Mouse (Mus musculus) testis, adult 2 months (tissue): ENCODE measurements around the gene Coch. TPM values are rescaled to one million over a fixed set of nuclear protein-coding genes. Genes with fewer than 3 reads are reported as not detected.
"Not testable (repeated sequence)": the region's sequence is repeated elsewhere in the genome, so short reads cannot be mapped to it uniquely, and the experiment has no call there.

Source experiments
- H3K27ac ChIP-seq: fragments of 200-500 bp; 2 replicates; pipeline ENCODE4 v1.5.1; 2012; ENCODE audit warnings: low read depth, low read length; ENCODE audit not compliant: control insufficient read depth, insufficient read depth
- H3K27me3 ChIP-seq: fragments of 200-500 bp; 2 replicates; pipeline ENCODE4 v1.6.1; 2012; ENCODE audit warnings: mild to moderate bottlenecking, low read length, moderate library complexity; ENCODE audit not compliant: control insufficient read depth, insufficient read depth
- H3K36me3 ChIP-seq: fragments of 200-500 bp; 2 replicates; pipeline ENCODE4 v1.6.1; 2012; ENCODE audit warnings: mild to moderate bottlenecking, low read length; ENCODE audit not compliant: control insufficient read depth, insufficient read depth
- H3K4me1 ChIP-seq: fragments of 200-500 bp; 2 replicates; pipeline ENCODE4 v1.6.1; 2012; ENCODE audit warnings: low read length; ENCODE audit not compliant: control insufficient read depth, insufficient read depth
- H3K4me3 ChIP-seq: fragments of 200-500 bp; 2 replicates; pipeline ENCODE4 v1.5.1; 2012; ENCODE audit warnings: low read depth, mild to moderate bottlenecking, low read length, moderate library complexity, mixed read lengths; ENCODE audit not compliant: control insufficient read depth
- CTCF ChIP-seq: fragments of 200-500 bp; IDR thresholded peaks from 2 replicates; pipeline ENCODE4 v1.5.1; 2012; ENCODE audit warnings: low read depth, mild to moderate bottlenecking, inconsistent platforms, low read length, moderate library complexity; ENCODE audit not compliant: control insufficient read depth, insufficient read depth, insufficient replicate concordance
- POLR2A ChIP-seq: fragments of 200-500 bp; IDR thresholded peaks from 2 replicates; pipeline ENCODE4 v1.6.1; 2012; ENCODE audit warnings: low read depth, mild to moderate bottlenecking, inconsistent platforms, low read length, moderate library complexity; ENCODE audit not compliant: control insufficient read depth
- polyA plus RNA-seq: library from polyadenylated mRNA; depleted of rRNA; stranded (reverse); fragments of >200 nt; gene quantifications from 2 replicates; pipeline ENCODE4 v1.2.3, GENCODE M21; 2012; rRNA removed

Coch gene
- polyA plus RNA-seq, 1 experiment, result 0.47 TPM

DNA sequence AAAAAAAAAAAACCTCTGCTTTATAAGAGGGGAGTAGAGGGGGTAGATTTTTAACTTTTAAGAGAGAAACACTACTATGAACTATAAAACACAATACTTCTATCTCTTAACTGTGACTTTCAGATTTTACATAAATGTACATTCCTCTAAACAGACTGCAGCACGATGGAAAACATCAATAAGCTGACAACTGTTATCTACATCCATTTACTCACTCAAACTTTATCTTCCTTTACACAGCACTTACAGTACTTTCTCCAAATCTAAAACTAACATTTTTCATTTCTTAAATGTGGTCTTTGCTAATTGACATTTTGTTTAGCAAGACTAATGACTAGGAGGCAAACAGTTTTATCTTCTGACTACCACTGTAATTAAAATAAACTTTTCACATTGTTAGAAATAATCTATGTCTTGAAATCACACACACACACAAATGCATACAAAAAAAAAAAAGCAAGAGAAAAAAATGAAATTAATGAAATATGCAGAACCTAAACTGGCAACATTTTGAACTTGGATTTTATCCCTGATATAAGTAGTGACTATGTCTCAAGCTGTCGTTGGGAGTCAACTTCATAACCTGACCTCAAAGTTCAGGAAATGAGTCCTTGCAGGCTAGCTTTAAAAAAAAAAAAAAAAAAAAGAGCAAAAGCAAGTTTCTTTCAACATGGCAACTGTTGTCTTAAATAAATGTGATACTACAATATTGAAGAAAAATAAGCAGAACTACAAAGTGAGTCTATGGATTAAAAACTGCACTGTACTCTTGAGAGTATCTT, 43.7 kb downstream of the Coch start:
- H3K4me3 ChIP-seq, result no peak overlapping the region
- H3K27ac ChIP-seq, result no peak overlapping the region
- no peaks in the 10 kb centered on the region for H3K27me3 ChIP-seq
- H3K36me3 ChIP-seq, result no peaks in the 10 kb centered on the region
- H3K4me1 ChIP-seq, result no peaks in the 10 kb centered on the region
- TF ChIP-seq CTCF (no peak), POLR2A (no peak)

DNA sequence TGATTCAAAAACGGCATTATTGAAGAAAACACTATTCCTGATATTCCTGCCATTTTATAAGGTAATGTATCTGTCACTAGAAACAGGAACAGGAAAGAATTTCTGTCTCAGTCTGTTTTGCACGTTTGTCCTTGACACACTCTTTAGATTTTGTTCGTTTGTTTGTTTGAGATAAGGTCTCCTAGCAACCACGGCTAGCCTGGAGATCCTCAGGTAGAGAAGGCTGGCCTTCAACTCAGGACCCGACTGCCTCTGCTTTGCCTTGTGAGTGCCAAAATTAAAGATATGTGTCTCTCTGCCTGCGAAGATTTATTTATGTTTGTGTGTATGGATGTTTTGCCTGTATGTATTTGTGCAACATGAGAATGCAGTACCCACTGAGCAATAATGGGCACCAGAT, 48.7 kb downstream of the Coch start:
- Histone ChIP-seq H3K27ac (no peak overlapping the region), H3K4me3 (no peak overlapping the region; the same call in 1 of the 2 replicates), H3K4me1 (no peaks in the 10 kb centered on the region), H3K36me3 (no peaks in the 10 kb centered on the region), H3K27me3 (no peaks in the 10 kb centered on the region)
- no peak for TF ChIP-seq POLR2A
- no peak for TF ChIP-seq CTCF

DNA sequence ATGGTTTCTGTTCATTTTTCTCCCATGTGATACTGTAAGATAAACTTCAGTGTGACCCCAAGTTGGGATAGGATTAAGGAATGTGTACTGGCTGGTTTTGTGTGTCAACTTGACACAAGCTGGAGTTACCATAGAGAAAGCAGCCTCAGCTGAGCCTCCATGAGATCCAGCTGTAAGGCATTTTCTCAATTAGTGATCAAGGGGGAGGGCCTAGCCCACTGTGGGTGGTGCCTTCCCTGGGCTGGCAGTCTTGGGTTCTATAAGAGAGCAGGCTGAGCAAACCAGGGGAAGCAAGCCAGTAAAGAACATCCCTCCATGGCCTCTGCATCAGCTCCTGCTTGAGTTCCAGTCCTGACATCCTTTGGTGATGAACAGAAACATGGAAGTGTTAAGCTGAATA, 56.3 kb downstream of the Coch start:
- H3K4me1 ChIP-seq, H3K27me3 ChIP-seq: not testable (repeated sequence)

More for the DNA sequence above, 56.3 kb downstream of the Coch start:
- not testable (repeated sequence) for H3K36me3 ChIP-seq, H3K27ac ChIP-seq, H3K4me3 ChIP-seq

Other genes starting within 250 kb of the Coch start
- 6.3 and 9.1 TPM in 2 replicates for gene G2e3, start 245.3 kb upstream of the Coch start, polyA plus RNA-seq
- 9.2 and 9.8 TPM in 2 replicates for gene Scfd1, start 215.8 kb upstream of the Coch start, polyA plus RNA-seq
- gene Ap4s1, start 97.7 kb downstream of the Coch start, polyA plus RNA-seq, result 6.0 and 8.3 TPM in 2 replicates
- gene Strn3, start 98.6 kb downstream of the Coch start, polyA plus RNA-seq, result 8.3 and 10.2 TPM in 2 replicates
- gene Hectd1, start 236.2 kb downstream of the Coch start, polyA plus RNA-seq, result 11.4 and 13.4 TPM in 2 replicates